Mouse (Mus musculus): ENCODE results near the gene Acvrl1. TPM values are rescaled to one million over a fixed set of nuclear protein-coding genes. Genes with fewer than 3 reads are reported as not detected.
"Not testable (repeated sequence)": the region's sequence is repeated elsewhere in the genome, so short reads cannot be mapped to it uniquely, and the experiment has no call there.

Gene Acvrl1
- polyA plus RNA-seq, 1 experiment from 2014 or later: 159 TPM

DNA sequence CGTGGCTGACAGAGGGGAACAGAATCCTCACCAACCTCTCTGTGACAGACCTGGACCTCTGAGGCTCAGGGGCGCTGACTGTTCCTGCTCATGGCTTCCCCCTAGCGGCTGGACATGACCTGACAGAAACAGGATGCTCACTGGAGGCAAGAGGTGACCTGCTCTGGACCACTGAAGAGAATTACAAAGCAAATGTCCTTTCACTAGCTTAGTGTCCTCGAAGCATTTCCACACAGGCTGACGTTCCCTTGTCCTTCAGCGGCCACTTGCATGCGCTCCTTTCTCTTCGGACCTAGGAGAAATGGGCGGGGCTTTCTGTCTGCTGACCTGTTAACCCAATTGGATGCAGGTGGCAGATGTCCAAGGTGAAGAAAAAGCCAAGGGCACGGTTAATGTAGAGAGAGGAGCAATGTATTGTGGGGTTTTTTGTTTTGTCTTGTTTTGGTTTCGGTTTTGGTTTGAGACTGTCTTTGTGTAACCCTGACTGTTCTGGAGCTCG, 22.8 kb upstream of the Acvrl1 start:
- peak; percentile 78 for DNase-seq (ENCODE audit: low spot score)
- Histone ChIP-seq H3K27me3 (replicated peaks; ENCODE audit: insufficient read depth, low read length) (no peaks in the 10 kb centered on the region), H3K4me3 (ENCODE audit: low read depth, low read length) (no peak overlapping the region), H3K9ac (replicated peaks; ENCODE audit: low read depth) (no peak overlapping the region), H3K27ac (ENCODE audit: low read length) (no peak overlapping the region), H3K4me2 (replicated peaks; ENCODE audit: low read depth, low read length) (peak overlapping the region; percentile 34; the same call in 1 of the 2 replicates), H3K36me3 (ENCODE audit: insufficient read depth, low read length) (no peaks in the 10 kb centered on the region), H3K4me1 (ENCODE audit: insufficient read depth, low read depth, low read length) (no peaks in the 10 kb centered on the region; the same call in 1 of the 2 replicates), H3K9me3 (ENCODE audit: low read length) (no peaks in the 10 kb centered on the region)
- peak; percentile 83 for ATAC-seq
- WGBS: 11% methylated on average over 12 of the region's 12 CpGs
- TF ChIP-seq CTCF (IDR thresholded peaks at IDR 0.05) (peak; percentile 96), EP300 (IDR thresholded peaks at IDR 0.05) (no peak)

DNA sequence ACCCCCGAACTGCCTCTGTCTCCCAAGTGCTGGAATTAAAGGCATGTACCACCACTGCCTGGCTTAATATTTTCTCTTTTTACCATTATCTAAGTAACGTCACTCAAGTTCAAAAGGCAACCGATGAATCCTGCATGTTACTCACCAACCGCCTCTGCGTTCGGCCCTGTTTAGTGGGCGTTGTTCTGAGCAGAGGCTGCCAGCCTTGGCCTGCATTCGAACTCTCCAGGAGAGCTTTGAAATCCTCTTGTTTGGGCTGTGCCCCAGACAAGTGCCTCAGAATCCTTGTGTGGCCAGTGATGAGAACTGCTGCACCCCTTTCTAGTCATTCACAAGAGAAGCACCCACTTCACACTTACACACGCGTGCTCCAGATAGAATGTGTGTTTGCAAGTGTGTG, 22.3 kb upstream of the Acvrl1 start:
- WGBS: 87% methylated on average over 10 of the region's 10 CpGs
- Histone ChIP-seq H3K36me3 (ENCODE audit: insufficient read depth, low read length) (no peaks in the 10 kb centered on the region), H3K9me3 (ENCODE audit: low read length) (no peaks in the 10 kb centered on the region), H3K27ac (ENCODE audit: low read length) (no peak overlapping the region), H3K4me3 (ENCODE audit: low read depth, low read length) (no peak overlapping the region), H3K4me1 (ENCODE audit: insufficient read depth, low read depth, low read length) (no peaks in the 10 kb centered on the region; the same call in 1 of the 2 replicates), H3K4me2 (replicated peaks; ENCODE audit: low read depth, low read length) (0 out of 2 replicates have a peak overlapping the region, but pooled peaks have one; percentile 34), H3K27me3 (replicated peaks; ENCODE audit: insufficient read depth, low read length) (no peaks in the 10 kb centered on the region), H3K9ac (replicated peaks; ENCODE audit: low read depth) (no peak overlapping the region)
- no peak for TF ChIP-seq EP300 (IDR thresholded peaks at IDR 0.05)
- TF ChIP-seq CTCF (IDR thresholded peaks at IDR 0.05): no peak
- no peak for ATAC-seq
- DNase-seq (ENCODE audit: low spot score): no peak

DNA sequence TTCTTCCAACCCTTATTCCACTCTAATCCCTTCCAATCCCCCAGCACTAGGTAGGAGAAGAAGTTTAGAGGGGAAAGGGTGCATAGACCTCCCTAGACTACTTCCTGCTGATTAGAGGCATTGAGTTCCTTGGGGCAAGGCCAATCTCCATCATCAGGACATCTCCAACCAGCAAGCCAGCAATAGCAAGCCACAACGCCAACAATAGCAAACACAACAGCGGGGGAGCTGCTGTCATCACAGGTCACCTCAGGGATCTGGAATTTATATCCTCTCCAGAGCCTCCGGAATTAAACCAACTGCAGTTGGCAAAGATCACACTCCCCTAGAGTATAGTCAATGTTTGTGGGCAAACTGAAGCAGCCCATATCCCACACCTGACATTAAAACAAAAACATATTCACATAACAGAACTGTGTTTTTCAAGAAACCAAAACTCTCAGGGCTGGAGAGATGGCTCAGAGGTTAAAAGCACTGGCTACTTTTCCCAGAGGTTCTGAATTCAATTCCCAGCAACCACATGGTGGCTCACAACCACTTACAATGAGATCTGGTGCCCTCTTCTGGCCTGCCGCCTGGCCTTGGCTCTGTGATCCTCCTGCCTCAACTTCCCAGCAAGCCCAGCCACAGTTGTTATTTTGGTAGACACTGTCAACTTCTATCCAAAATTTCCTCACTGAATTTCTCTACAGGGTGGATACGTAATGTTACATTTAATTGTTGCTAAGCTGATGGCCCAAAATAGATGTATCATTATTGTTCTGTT, 20.2 kb upstream of the Acvrl1 start:
- Histone ChIP-seq H3K27ac (ENCODE audit: low read length) (no peak overlapping the region), H3K4me3 (ENCODE audit: low read depth, low read length) (no peak overlapping the region), H3K4me1 (ENCODE audit: insufficient read depth, low read depth, low read length) (no peaks in the 10 kb centered on the region; the same call in 1 of the 2 replicates), H3K27me3 (replicated peaks; ENCODE audit: insufficient read depth, low read length) (no peaks in the 10 kb centered on the region), H3K36me3 (ENCODE audit: insufficient read depth, low read length) (no peaks in the 10 kb centered on the region), H3K9ac (replicated peaks; ENCODE audit: low read depth) (no peak overlapping the region), H3K4me2 (replicated peaks; ENCODE audit: low read depth, low read length) (no peak overlapping the region), H3K9me3 (ENCODE audit: low read length) (no peaks in the 10 kb centered on the region)
- 85% methylated on average over 5 of the region's 5 CpGs for WGBS
- no peak; the same call in 1 of the 2 replicates for TF ChIP-seq CTCF (IDR thresholded peaks at IDR 0.05)
- no peak for TF ChIP-seq EP300 (IDR thresholded peaks at IDR 0.05)
- DNase-seq (ENCODE audit: low spot score) (no peak), ATAC-seq (no peak)

GRCm38 (mm10) chr15:101113176-101113575, 15.1 kb upstream of the Acvrl1 start:
- peak; percentile 93 for ATAC-seq
- H3K9ac ChIP-seq (replicated peaks; ENCODE audit: low read depth): no peak overlapping the region
- H3K36me3 ChIP-seq (ENCODE audit: insufficient read depth, low read length): no peaks in the 10 kb centered on the region
- H3K27ac ChIP-seq (ENCODE audit: low read length): peak overlapping the region; percentile 39
- H3K27me3 ChIP-seq (replicated peaks; ENCODE audit: insufficient read depth, low read length): no peaks in the 10 kb centered on the region
- H3K9me3 ChIP-seq (ENCODE audit: low read length): no peaks in the 10 kb centered on the region
- 0 out of 2 replicates have a peak overlapping the region, but pooled peaks have one; percentile 3 for H3K4me2 ChIP-seq (replicated peaks; ENCODE audit: low read depth, low read length)
- no peak overlapping the region for H3K4me3 ChIP-seq (ENCODE audit: low read depth, low read length)
- peak; percentile 94 for DNase-seq (ENCODE audit: low spot score)
- 14% methylated on average over 8 of the region's 8 CpGs for WGBS
- no peaks in the 10 kb centered on the region for H3K4me1 ChIP-seq (ENCODE audit: insufficient read depth, low read depth, low read length)
- TF ChIP-seq CTCF (IDR thresholded peaks at IDR 0.05) (peak; percentile 44), EP300 (IDR thresholded peaks at IDR 0.05) (peak; percentile 66; the same call in 1 of the 2 replicates)

GRCm38 (mm10) chr15:101113778-101114177, 14.5 kb upstream of the Acvrl1 start:
- H3K4me1 ChIP-seq (ENCODE audit: insufficient read depth, low read depth, low read length); H3K27me3 ChIP-seq (replicated peaks; ENCODE audit: insufficient read depth, low read length); H3K9ac ChIP-seq (replicated peaks; ENCODE audit: low read depth); DNase-seq (ENCODE audit: low spot score); ATAC-seq; H3K4me3 ChIP-seq (ENCODE audit: low read depth, low read length); H3K9me3 ChIP-seq (ENCODE audit: low read length); H3K36me3 ChIP-seq (ENCODE audit: insufficient read depth, low read length); H3K4me2 ChIP-seq (replicated peaks; ENCODE audit: low read depth, low read length): not testable (repeated sequence)
- TF ChIP-seq CTCF (IDR thresholded peaks at IDR 0.05): peak; percentile 33
- 89% methylated on average over 2 of the region's 2 CpGs for WGBS
- H3K27ac ChIP-seq (ENCODE audit: low read length): peak overlapping the region; percentile 39

GRCm38 (mm10) chr15:101115511-101116110, 12.7 kb upstream of the Acvrl1 start, which contains the start of gene Ankrd33:
Ankrd33 (plus strand) TSS chr15:101115755.
- Histone ChIP-seq H3K27ac (ENCODE audit: low read length) (no peak within 1 kb of the TSS), H3K9ac (replicated peaks; ENCODE audit: low read depth) (no peak within 1 kb of the TSS), H3K4me3 (ENCODE audit: low read depth, low read length) (no peak within 1 kb of the TSS), H3K4me1 (ENCODE audit: insufficient read depth, low read depth, low read length) (peaks cover 3% of the 10 kb centered on the region; the same call in 1 of the 2 replicates), H3K27me3 (replicated peaks; ENCODE audit: insufficient read depth, low read length) (no peaks in the 10 kb centered on the region), H3K4me2 (replicated peaks; ENCODE audit: low read depth, low read length) (no peak within 1 kb of the TSS), H3K36me3 (ENCODE audit: insufficient read depth, low read length) (no peaks in the 10 kb centered on the region), H3K9me3 (ENCODE audit: low read length) (no peaks in the 10 kb centered on the region)
- no peak for TF ChIP-seq EP300 (IDR thresholded peaks at IDR 0.05)
- TF ChIP-seq CTCF (IDR thresholded peaks at IDR 0.05): no peak
- ATAC-seq (no peak), DNase-seq (ENCODE audit: low spot score) (no peak)
- 72% methylated on average over 5 of the region's 5 CpGs for WGBS

All from lung, postnatal 0 days (tissue).